8 mouse cellular contexts compared by ENCODE assay signal in genomic region chr17:25796211-25796771, GRCm38 (mm10). TPM values are rescaled to one million over a fixed set of nuclear protein-coding genes. Genes with fewer than 3 reads are reported as not detected.
A peak's percentile ranks its signal among the peaks of the same experiment; 100 is the strongest.
DNase-seq lines count a peak whose midpoint lies in the region; ATAC-seq and TF ChIP-seq lines count a peak whose summit lies in the region.

No protein-coding gene starts in this region.

- 2% methylated on average over 37 of the region's 37 CpGs for WGBS in spleen, adult 2 months
- WGBS in embryonic facial prominence, embryonic 14.5 days, result 3% methylated on average over 27 of the region's 37 CpGs
- WGBS in liver, adult 2 months, result 3% methylated on average over 37 of the region's 37 CpGs
- WGBS in stomach, embryonic 15.5 days, result 3% methylated on average over 37 of the region's 37 CpGs

- intact Hi-C loops in heart, postnatal 36 days (cut with DNase I), result loop anchor here (1.0 kb wide), 1 partner anchor 23 kb away; the partner anchor contains the start of gene Narfl
- intact Hi-C loops in left cerebral cortex, postnatal 14 days (cut with DNase I), result loop anchor here (10.0 kb wide), 1 partner anchor 231 kb away; no protein-coding TSS in a partner anchor

- no peak overlapping the region for H3K27ac ChIP-seq in spleen, adult 2 months (ENCODE audit: insufficient read depth, low read length)
- peak overlapping the region; percentile 24; the same call in 1 of the 2 replicates for H3K27ac ChIP-seq in embryonic facial prominence, embryonic 14.5 days (replicated peaks; ENCODE audit: low read depth, low read length)
- H3K27ac ChIP-seq in liver, adult 2 months (replicated peaks; ENCODE audit: insufficient read depth, low read depth, low read length), result no peak overlapping the region; the same call in 1 of the 2 replicates
- H3K27ac ChIP-seq in stomach, embryonic 15.5 days, result peak overlapping the region; percentile 27

- peak overlapping the region; percentile 69 for H3K4me3 ChIP-seq in spleen, adult 2 months (ENCODE audit: extremely low read depth, insufficient read depth, insufficient read length)
- H3K4me3 ChIP-seq in embryonic facial prominence, embryonic 14.5 days (ENCODE audit: low read depth, low read length), result peak overlapping the region; percentile 79
- peak overlapping the region; percentile 79 for H3K4me3 ChIP-seq in liver, adult 2 months (ENCODE audit: insufficient read depth, low read depth, low read length)
- peak overlapping the region; percentile 85 for H3K4me3 ChIP-seq in stomach, embryonic 15.5 days (replicated peaks)

- no peak for TF ChIP-seq POLR2A in spleen, adult 2 months (IDR thresholded peaks at IDR 0.05; ENCODE audit: low read depth, low read length)
- TF ChIP-seq POLR2A in liver, adult 2 months (IDR thresholded peaks at IDR 0.05; ENCODE audit: extremely low read depth, insufficient read depth, low read length), result no peak

- TF ChIP-seq CTCF in spleen, adult 2 months (IDR thresholded peaks at IDR 0.05; ENCODE audit: extremely low read depth, insufficient read depth, insufficient read length, insufficient replicate concordance), result no peak
- TF ChIP-seq CTCF in liver, adult 2 months (IDR thresholded peaks at IDR 0.05; ENCODE audit: low read depth, low read length), result no peak

- peak overlapping the region; percentile 97 for H3K4me2 ChIP-seq in embryonic facial prominence, embryonic 14.5 days (ENCODE audit: low read depth, low read length)
- peak overlapping the region; percentile 91 for H3K4me2 ChIP-seq in stomach, embryonic 15.5 days

- peak overlapping the region; percentile 68 for H3K9ac ChIP-seq in embryonic facial prominence, embryonic 14.5 days (ENCODE audit: low read depth, low read length)
- peak overlapping the region; percentile 68 for H3K9ac ChIP-seq in liver, adult 2 months (ENCODE audit: low read depth, low read length)
- H3K9ac ChIP-seq in stomach, embryonic 15.5 days, result peak overlapping the region; percentile 61

- H3K27me3 ChIP-seq in spleen, adult 2 months (ENCODE audit: control insufficient read depth, insufficient read depth, low read length), result no peaks in the 10 kb centered on the region
- H3K27me3 ChIP-seq in embryonic facial prominence, embryonic 14.5 days (replicated peaks; ENCODE audit: control insufficient read depth, insufficient read depth, low read length), result no peaks in the 10 kb centered on the region
- no peaks in the 10 kb centered on the region for H3K27me3 ChIP-seq in liver, adult 2 months (ENCODE audit: control insufficient read depth, insufficient read depth, low read length)
- no peaks in the 10 kb centered on the region for H3K27me3 ChIP-seq in stomach, embryonic 15.5 days (replicated peaks)

- peaks cover 14% of the 10 kb centered on the region for H3K4me1 ChIP-seq in spleen, adult 2 months (ENCODE audit: control insufficient read depth, insufficient read depth, insufficient read length)
- H3K4me1 ChIP-seq in embryonic facial prominence, embryonic 14.5 days (ENCODE audit: control insufficient read depth, insufficient read depth, low read length), result peaks cover 20% of the 10 kb centered on the region
- H3K4me1 ChIP-seq in liver, adult 2 months (ENCODE audit: control insufficient read depth, insufficient read depth, low read length), result peaks cover 5% of the 10 kb centered on the region; the same call in 1 of the 2 replicates
- H3K4me1 ChIP-seq in stomach, embryonic 15.5 days, result peaks cover 28% of the 10 kb centered on the region

- no peaks in the 10 kb centered on the region for H3K79me2 ChIP-seq in liver, adult 2 months (ENCODE audit: control insufficient read depth, insufficient read depth, low read length)

- DNase-seq in spleen, adult 2 months (ENCODE audit: low read depth in 1 of 2, low spot score in 2 of 2), result no peak
- DNase-seq in spleen, adult 12 weeks (ENCODE audit: low spot score), result no peak
- DNase-seq in embryonic facial prominence, embryonic 14.5 days (ENCODE audit: low spot score), result no peak
- peak; percentile 46 to 53 for DNase-seq in heart, postnatal 36 days
- peak; percentile 51 for DNase-seq in liver, adult 2 months (ENCODE audit: extremely low read depth, low read depth, low spot score)
- no peak for DNase-seq in left cerebral cortex, postnatal 14 days (ENCODE audit: low spot score in 2 of 2)
- no peak for DNase-seq in cerebellum, postnatal 14 days

- no peaks in the 10 kb centered on the region for H3K9me3 ChIP-seq in embryonic facial prominence, embryonic 14.5 days (ENCODE audit: control insufficient read depth, low read length)
- no peaks in the 10 kb centered on the region for H3K9me3 ChIP-seq in stomach, embryonic 15.5 days

- ATAC-seq in embryonic facial prominence, embryonic 14.5 days (ENCODE audit: low read depth), result 0 out of 2 replicates have a peak, but pooled peaks have one; percentile 0
- ATAC-seq in stomach, embryonic 15.5 days (ENCODE audit: insufficient read depth, low FRiP score, low read depth), result no peak

- H3K36me3 ChIP-seq in spleen, adult 2 months (ENCODE audit: control insufficient read depth, insufficient read depth, low read length), result no peaks in the 10 kb centered on the region
- H3K36me3 ChIP-seq in embryonic facial prominence, embryonic 14.5 days (ENCODE audit: control insufficient read depth, insufficient read depth, low read length), result no peaks in the 10 kb centered on the region
- H3K36me3 ChIP-seq in liver, adult 2 months (ENCODE audit: control insufficient read depth, insufficient read depth, low read length), result no peaks in the 10 kb centered on the region
- H3K36me3 ChIP-seq in stomach, embryonic 15.5 days, result no peaks in the 10 kb centered on the region

RNA-seq across cellular contexts. Expression of gene Metrn, which starts 0.6 kb away (rescaled TPM):
- 37.6 and 61.5 TPM in 2 replicates for polyA plus RNA-seq in spleen, adult 2 months (2012; rRNA removed)
- polyA plus RNA-seq in embryonic facial prominence, embryonic 14.5 days (2014; fragmentation: Nextera tagmentation; extraction: Ambion mirVana), result 10.3 and 11.1 TPM in 2 replicates
- total RNA-seq in heart, postnatal 36 days (2021), result 10 to 100 TPM; 64.3 to 72.0 TPM
- total RNA-seq in liver, adult 2 months (2014; rRNA removed), result 11.7 and 22.2 TPM in 2 replicates
- 21.6 and 37.1 TPM in 2 replicates for polyA plus RNA-seq in liver, adult 2 months (2012; rRNA removed)
- polyA plus RNA-seq in stomach, embryonic 15.5 days (2015; fragmentation: Nextera tagmentation; extraction: Ambion mirVana), result 46.6 and 48.3 TPM in 2 replicates
- 10 to 100 TPM; 73.5 to 84.2 TPM for total RNA-seq in left cerebral cortex, postnatal 14 days (2021)

RNA-seq across cellular contexts. Expression of gene AC134908.4, which starts 0.8 kb away (rescaled TPM):
- polyA plus RNA-seq in spleen, adult 2 months (2012; rRNA removed), result 1.1 TPM in 1 of 2 replicates, not detected in the other
- polyA plus RNA-seq in embryonic facial prominence, embryonic 14.5 days (2014; fragmentation: Nextera tagmentation; extraction: Ambion mirVana), result 0.92 TPM in 1 of 2 replicates, not detected in the other
- total RNA-seq in heart, postnatal 36 days (2021), result under 1 TPM in 1 of 2 experiments, not detected in 1; 0.46 TPM
- total RNA-seq in liver, adult 2 months (2014; rRNA removed), result 0.28 and 0.54 TPM in 2 replicates
- polyA plus RNA-seq in liver, adult 2 months (2012; rRNA removed), result 0.35 and 0.37 TPM in 2 replicates
- polyA plus RNA-seq in stomach, embryonic 15.5 days (2015; fragmentation: Nextera tagmentation; extraction: Ambion mirVana), result not detected in 2 replicates
- total RNA-seq in left cerebral cortex, postnatal 14 days (2021), result not detected

RNA-seq across cellular contexts. Expression of gene Fam173a, which starts 3.6 kb away (rescaled TPM):
- 96.7 and 113 TPM in 2 replicates for polyA plus RNA-seq in spleen, adult 2 months (2012; rRNA removed)
- 66.1 and 75.2 TPM in 2 replicates for polyA plus RNA-seq in embryonic facial prominence, embryonic 14.5 days (2014; fragmentation: Nextera tagmentation; extraction: Ambion mirVana)
- 10 to 100 TPM; 39.2 to 39.7 TPM for total RNA-seq in heart, postnatal 36 days (2021)
- 55.0 and 69.3 TPM in 2 replicates for total RNA-seq in liver, adult 2 months (2014; rRNA removed)
- 89.3 and 106 TPM in 2 replicates for polyA plus RNA-seq in liver, adult 2 months (2012; rRNA removed)
- 99.3 and 110 TPM in 2 replicates for polyA plus RNA-seq in stomach, embryonic 15.5 days (2015; fragmentation: Nextera tagmentation; extraction: Ambion mirVana)
- 10 to 100 TPM; 82.7 to 87.4 TPM for total RNA-seq in left cerebral cortex, postnatal 14 days (2021)

RNA-seq across cellular contexts. Expression of gene Ccdc78, which starts 9.9 kb away (rescaled TPM):
- 0.08 TPM in 1 of 2 replicates, not detected in the other for polyA plus RNA-seq in spleen, adult 2 months (2012; rRNA removed)
- 0.09 and 0.65 TPM in 2 replicates for polyA plus RNA-seq in embryonic facial prominence, embryonic 14.5 days (2014; fragmentation: Nextera tagmentation; extraction: Ambion mirVana)
- total RNA-seq in heart, postnatal 36 days (2021), result not detected
- total RNA-seq in liver, adult 2 months (2014; rRNA removed), result not detected in 2 replicates
- polyA plus RNA-seq in liver, adult 2 months (2012; rRNA removed), result 0.06 TPM in 1 of 2 replicates, not detected in the other
- polyA plus RNA-seq in stomach, embryonic 15.5 days (2015; fragmentation: Nextera tagmentation; extraction: Ambion mirVana), result 0.24 and 0.26 TPM in 2 replicates
- not detected for total RNA-seq in left cerebral cortex, postnatal 14 days (2021)

RNA-seq across cellular contexts. Expression of gene Haghl, which starts 10.8 kb away (rescaled TPM):
- polyA plus RNA-seq in spleen, adult 2 months (2012; rRNA removed), result 37.9 and 49.4 TPM in 2 replicates
- polyA plus RNA-seq in embryonic facial prominence, embryonic 14.5 days (2014; fragmentation: Nextera tagmentation; extraction: Ambion mirVana), result 42.1 and 66.5 TPM in 2 replicates
- 10 to 100 TPM; 10.7 to 11.4 TPM for total RNA-seq in heart, postnatal 36 days (2021)
- total RNA-seq in liver, adult 2 months (2014; rRNA removed), result 6.0 and 6.7 TPM in 2 replicates
- polyA plus RNA-seq in liver, adult 2 months (2012; rRNA removed), result 11.2 and 14.1 TPM in 2 replicates
- 47.3 and 53.4 TPM in 2 replicates for polyA plus RNA-seq in stomach, embryonic 15.5 days (2015; fragmentation: Nextera tagmentation; extraction: Ambion mirVana)
- total RNA-seq in left cerebral cortex, postnatal 14 days (2021), result 100 to 1,000 TPM; 127 to 140 TPM

Comparison
In these comparisons a context has a peak if more than half of its experiments do, and no peak if none do; other contexts are left out.
1. DNase-seq: peak in heart, postnatal 36 days (2 of 2) and liver, adult 2 months (single experiment); none in spleen, adult 2 months (0 of 2), spleen, adult 12 weeks (single experiment), embryonic facial prominence, embryonic 14.5 days (single experiment), left cerebral cortex, postnatal 14 days (0 of 2) and cerebellum, postnatal 14 days (0 of 2).
2. H3K27ac ChIP-seq: peak in embryonic facial prominence, embryonic 14.5 days (single experiment) and stomach, embryonic 15.5 days (single experiment); none in spleen, adult 2 months (single experiment) and liver, adult 2 months (single experiment).
3. Peak in every context shown above with its lines, with median percentiles within 50 percentile points of each other: H3K4me3 ChIP-seq and H3K9ac ChIP-seq.